Mouse (Mus musculus): ENCODE data around the gene Sebox. TPM values are rescaled to one million over a fixed set of nuclear protein-coding genes. Genes with fewer than 3 reads are reported as not detected.

Gene Sebox
- total RNA-seq (2023) = not detected

DNA sequence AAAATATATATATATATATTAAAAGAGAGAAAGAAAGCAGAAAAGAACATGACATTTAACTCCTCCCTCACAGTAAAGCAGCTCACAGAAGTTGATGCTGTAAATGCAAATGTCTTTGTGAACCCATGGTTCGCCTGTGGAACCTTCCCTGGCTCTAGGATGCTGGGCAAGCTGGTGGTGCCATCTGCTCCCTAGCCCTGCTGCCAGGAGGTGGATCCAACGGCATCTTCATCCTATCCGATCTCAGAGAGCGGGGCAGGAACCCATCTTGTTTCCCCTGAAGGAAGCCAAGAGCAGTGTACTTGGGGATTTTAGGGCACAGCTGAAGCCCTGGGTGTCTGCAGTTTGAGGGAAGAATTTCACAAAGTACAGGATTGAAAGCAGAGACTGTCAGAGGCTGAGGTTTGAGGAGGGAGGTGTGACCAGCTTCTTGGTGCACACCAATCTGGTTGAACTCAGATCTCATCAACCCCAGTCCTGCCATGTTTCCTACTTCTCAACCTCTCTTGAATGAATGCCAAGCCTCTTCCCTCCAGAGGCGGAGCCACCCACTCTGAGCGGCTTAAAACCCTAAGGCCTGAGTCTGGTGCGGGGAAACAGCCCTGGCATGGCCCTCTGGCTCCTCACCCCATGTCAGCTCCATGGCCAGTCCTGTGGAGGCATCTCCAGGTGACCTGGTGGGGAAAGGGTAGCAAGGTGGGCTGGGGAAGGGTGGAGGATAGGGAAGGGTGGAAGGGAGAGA lies at the start of gene Sebox:
TSS of gene Sebox (plus strand) at position 539 of the 742 bp plus-strand sequence.

DNA sequence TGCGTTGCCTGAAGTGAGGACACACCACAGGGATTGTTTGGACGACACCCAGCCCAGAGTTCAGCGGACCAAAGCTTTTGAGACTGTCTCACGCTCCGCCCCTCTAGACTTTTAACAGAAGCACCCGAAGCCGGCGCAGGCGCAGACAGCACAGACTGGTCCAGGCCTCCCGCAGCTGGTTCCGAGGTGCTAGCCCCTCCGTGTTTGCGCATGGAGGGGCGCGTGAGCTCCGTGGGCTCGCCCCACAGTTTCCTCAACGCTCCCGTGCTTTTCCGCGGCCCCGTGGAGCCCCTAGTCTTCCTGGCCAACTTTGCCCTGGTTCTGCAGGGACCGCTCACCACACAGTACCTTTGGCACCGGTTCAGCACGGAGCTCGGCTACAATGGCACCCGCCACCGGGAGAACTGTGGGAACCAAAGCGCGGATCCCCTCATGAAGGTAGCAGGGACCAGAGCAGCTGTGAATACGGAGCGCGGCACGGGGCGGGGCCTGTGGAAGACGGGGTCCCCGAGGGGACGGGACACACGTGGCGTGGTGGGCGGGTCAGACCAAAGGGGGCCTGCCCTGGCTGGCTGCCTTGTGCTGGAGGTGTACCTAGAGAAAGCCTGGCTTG lies 37.6 kb upstream of the Sebox start, which contains the start of gene Slc46a1:
TSS of gene Slc46a1 (plus strand) at position 130 of the 613 bp plus-strand sequence.

DNA sequence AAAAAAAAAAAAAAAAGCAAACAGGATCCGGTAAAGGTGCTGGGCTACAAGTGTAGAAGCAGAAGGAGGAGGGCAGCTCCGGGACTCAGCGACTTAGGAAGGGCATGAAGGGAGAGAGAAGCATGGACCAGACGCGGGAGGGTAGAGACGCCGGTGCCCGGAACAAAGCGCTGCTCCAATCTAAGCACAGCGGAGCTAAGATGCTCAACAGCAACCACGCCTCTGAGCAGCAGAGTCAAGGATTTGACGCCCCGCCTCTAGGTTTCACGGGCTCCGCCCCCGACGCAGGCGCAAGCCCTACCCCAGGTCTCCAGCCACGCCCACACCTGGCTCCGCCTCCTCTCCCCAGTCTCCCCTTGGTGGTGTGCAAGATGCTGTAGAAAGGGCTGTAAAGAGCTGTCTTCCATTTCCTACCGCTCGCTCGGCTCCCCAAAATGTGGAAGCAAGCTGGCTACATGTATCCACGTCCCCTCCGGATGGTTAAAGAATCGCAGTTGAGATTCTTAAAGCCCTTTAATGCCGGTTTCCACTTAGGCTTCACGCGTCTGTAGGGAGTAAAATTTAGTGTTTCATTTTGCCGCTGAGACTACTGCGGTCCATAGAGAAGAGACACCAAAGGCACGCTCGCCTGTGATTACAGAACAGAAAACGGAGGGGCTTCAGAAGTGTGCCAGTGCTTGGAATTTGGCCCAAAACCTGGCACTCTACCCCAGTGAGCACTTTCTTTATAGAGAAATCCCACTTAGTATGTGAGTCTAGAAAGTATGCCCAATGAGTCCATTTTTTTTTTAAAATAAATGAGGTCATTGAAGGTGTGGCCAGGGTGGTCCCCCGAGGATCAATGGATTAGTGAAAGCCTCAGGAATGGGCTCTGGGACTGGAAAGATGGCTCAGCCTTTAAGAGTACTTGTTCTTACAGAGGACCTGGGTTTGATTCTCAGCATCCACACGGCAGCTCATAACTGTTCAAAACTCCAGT lies 5.4 kb upstream of the Sebox start, which contains the start of gene Sarm1:
TSS of gene Sarm1 (minus strand) at position 211 of the 979 bp plus-strand sequence.

DNA sequence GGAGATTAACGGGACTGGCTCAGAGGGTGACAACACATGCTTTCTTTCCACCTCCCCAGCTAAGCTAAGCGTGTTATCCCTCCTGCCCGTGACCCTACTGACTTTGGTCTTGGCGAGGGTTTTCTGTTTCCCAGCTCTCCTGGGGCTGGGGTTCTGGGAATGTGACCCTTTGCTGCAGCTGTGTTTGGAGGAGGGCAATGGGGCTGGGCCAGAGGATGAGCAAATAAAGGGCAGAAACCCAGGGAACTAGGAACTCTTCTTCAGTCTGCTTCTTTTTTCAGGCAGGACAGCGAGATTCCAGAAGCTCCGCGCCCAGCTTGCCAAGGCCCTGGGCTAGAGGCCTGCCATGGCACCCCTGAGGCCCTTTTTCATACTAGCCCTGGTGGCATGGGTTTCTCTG lies 4.2 kb upstream of the Sebox start, which contains the start of gene Vtn:
TSS of gene Vtn (plus strand) at position 88 of the 400 bp plus-strand sequence.

GRCm38 (mm10) chr11:78512025-78512957 lies 9.0 kb downstream of the Sebox start, which contains the start of the genes Tmem199 and Poldip2:
Gene Tmem199, minus strand, starts transcription at chr11:78512172.
Gene Poldip2, plus strand, starts transcription at chr11:78512193.

DNA sequence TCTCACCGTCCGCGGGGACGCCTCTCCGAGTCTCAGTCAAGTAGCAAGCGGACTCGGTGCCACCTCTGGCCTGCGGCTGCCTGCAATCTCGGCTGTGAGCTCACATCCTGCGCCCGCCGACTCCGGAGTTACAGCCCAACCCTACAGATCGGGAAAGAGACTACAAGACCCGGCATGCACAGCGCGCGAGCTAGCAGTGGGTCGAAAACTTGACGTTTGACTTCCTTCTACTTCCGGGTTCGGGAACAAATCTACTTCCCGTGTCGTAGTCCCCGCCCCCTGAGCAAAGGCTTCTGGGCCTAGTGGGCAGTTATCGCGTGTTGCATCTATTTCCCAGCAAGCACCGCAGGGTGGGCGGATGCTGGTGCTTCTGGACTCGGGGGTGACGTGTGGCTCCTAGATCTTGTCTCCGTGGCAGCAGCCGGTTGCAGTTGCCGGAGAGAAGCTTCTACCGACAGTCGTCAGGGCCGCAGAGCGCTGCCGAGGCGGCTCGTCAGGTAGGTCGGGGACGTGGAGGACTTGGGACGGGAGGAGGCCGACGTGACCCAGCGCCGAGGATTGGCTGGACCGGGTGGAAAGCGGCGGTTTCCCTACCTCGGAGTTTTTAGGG lies 32.9 kb downstream of the Sebox start, which contains the start of the genes Tnfaip1 and Ift20:
TSS of gene Tnfaip1 (minus strand) at position 253 of the 610 bp plus-strand sequence.
TSS of gene Ift20 (plus strand) at position 282 of the 610 bp plus-strand sequence.

GRCm38 (mm10) chr11:78550168-78551058 lies 47.2 kb downstream of the Sebox start, which contains the start of gene Tmem97:
Gene Tmem97, minus strand, starts transcription at chr11:78550777.

Other genes with a start within 250 kb of the Sebox start
- 10 to 100 TPM; 60.2 to 60.8 TPM for gene 2610507B11Rik, start 241.7 kb upstream of the Sebox start, total RNA-seq (2023)
- gene BC030499, start 212.6 kb upstream of the Sebox start, total RNA-seq (2023) = under 1 TPM; 0.26 to 0.68 TPM
- gene Spag5, start 201.9 kb upstream of the Sebox start, total RNA-seq (2023) = 10 to 100 TPM; 61.7 to 63.1 TPM
- 1 to 10 TPM; 2.6 to 3.6 TPM for gene Aldoc, start 180.5 kb upstream of the Sebox start, total RNA-seq (2023)
- 10 to 100 TPM; 37.7 to 40.2 TPM for gene Pigs, start 175.0 kb upstream of the Sebox start, total RNA-seq (2023)
- 100 to 1,000 TPM; 106 to 112 TPM for gene Unc119, start 160.0 kb upstream of the Sebox start, total RNA-seq (2023)
- gene Foxn1, start 116.9 kb upstream of the Sebox start, total RNA-seq (2023) = under 1 TPM in 1 of 2 experiments, not detected in 1; 0.15 TPM
- under 1 TPM in 1 of 2 experiments, not detected in 1; 0.22 TPM for gene Slc13a2, start 81.2 kb upstream of the Sebox start, total RNA-seq (2023)
- 1 to 10 TPM in 1 of 2 experiments, under 1 TPM in 1; 0.79 to 2.1 TPM for gene Slc46a1, start 37.8 kb upstream of the Sebox start, total RNA-seq (2023)
- gene Sarm1, start 5.7 kb upstream of the Sebox start, total RNA-seq (2023) = under 1 TPM; 0.29 to 0.35 TPM
- not detected for gene Vtn, start 4.4 kb upstream of the Sebox start, total RNA-seq (2023)
- 1 to 10 TPM; 8.0 to 9.7 TPM for gene Tmem199, start 8.7 kb downstream of the Sebox start, total RNA-seq (2023)
- 10 to 100 TPM; 20.7 to 23.2 TPM for gene Poldip2, start 8.7 kb downstream of the Sebox start, total RNA-seq (2023)
- 1 to 10 TPM; 5.8 to 7.1 TPM for gene Tnfaip1, start 32.9 kb downstream of the Sebox start, total RNA-seq (2023)
- 10 to 100 TPM; 30.1 to 31.4 TPM for gene Ift20, start 32.9 kb downstream of the Sebox start, total RNA-seq (2023)
- 10 to 100 TPM; 11.5 to 11.6 TPM for gene Tmem97, start 47.3 kb downstream of the Sebox start, total RNA-seq (2023)
- 10 to 100 TPM; 12.9 to 15.8 TPM for gene Nlk, start 193.9 kb downstream of the Sebox start, total RNA-seq (2023)
- gene Ccnq, start 248.3 kb downstream of the Sebox start, total RNA-seq (2023) = 1 to 10 TPM; 5.6 to 9.8 TPM